Mouse (Mus musculus): Measurements from ENCODE around the gene Tcf20. TPM values are rescaled to one million over a fixed set of nuclear protein-coding genes. Genes with fewer than 3 reads are reported as not detected.

The Tcf20 gene
- polyA plus RNA-seq, 1 experiment from 2014 or later: 25.1 TPM

DNA sequence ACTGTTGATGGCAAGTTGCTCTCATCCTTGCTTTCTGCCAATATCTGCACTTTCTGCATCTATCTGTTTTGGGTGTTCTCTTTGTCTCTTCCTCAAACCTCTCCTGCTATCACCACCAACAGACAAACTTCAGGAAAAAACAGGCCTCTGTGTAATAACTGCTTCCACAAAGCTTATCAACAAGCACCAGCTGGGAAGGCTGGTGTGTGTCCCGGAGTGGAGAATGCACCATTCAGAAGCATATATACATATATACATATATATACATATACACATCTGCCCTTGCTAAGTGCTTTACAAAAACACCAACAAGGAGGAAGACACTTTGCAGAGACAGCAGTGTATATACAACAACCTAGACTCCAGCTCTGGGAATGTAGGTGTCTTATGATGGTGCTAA lies 177.1 kb downstream of the Tcf20 start:
- in situ Hi-C loops (cut with MboI; ENCODE audit: low pct_unique_long_range_greater_than_20kb): loop anchor here (25.0 kb wide), 1 partner anchor 702 kb away; the partner anchor contains the start of gene Ttll1
- H3K27me3 ChIP-seq: no peaks in the 10 kb centered on the region
- ATAC-seq: no peak
- CTCF ChIA-PET: interaction anchor here (0.7 to 1.3 kb wide), 3 partner anchors 18 to 302 kb away, joined by 3 to 5 read pairs (median 3); no protein-coding TSS in a partner anchor
- POLR2A ChIA-PET: no interaction called here
- no peak for TF ChIP-seq CTCF (IDR thresholded peaks at IDR 0.05)
- no peak for DNase-seq (ENCODE audit: low read depth, low spot score)

GRCm38 (mm10) chr15:82809511-82809910 lies 178.2 kb downstream of the Tcf20 start:
- H3K27me3 ChIP-seq: no peaks in the 10 kb centered on the region
- ATAC-seq (no peak), DNase-seq (ENCODE audit: low read depth, low spot score) (no peak)
- in situ Hi-C loops (cut with MboI; ENCODE audit: low pct_unique_long_range_greater_than_20kb): loop anchor here (10.0 to 25.0 kb wide), 3 partner anchors 305 to 703 kb away; partner anchors contain the start of gene Ttll1
- ChIA-PET POLR2A (no interaction called here), CTCF (interaction anchor here (1.3 kb wide), 1 partner anchor 228 kb away, joined by 5 read pairs; no protein-coding TSS in a partner anchor)
- no peak for TF ChIP-seq CTCF (IDR thresholded peaks at IDR 0.05)

- no peaks in the 10 kb centered on the region for H3K27me3 ChIP-seq
- CTCF ChIA-PET: no interaction called here
- DNase-seq (ENCODE audit: low read depth, low spot score) (no peak), ATAC-seq (no peak)
- TF ChIP-seq CTCF (IDR thresholded peaks at IDR 0.05): no peak
- in situ Hi-C loops (cut with MboI; ENCODE audit: low pct_unique_long_range_greater_than_20kb): loop anchor here (10.0 to 25.0 kb wide), 3 partner anchors 308 to 705 kb away; partner anchors contain the start of gene Ttll1
- POLR2A ChIA-PET: no interaction called here
Measured at GRCm38 (mm10) chr15:82806969-82807763, 180.5 kb downstream of the Tcf20 start.

DNA sequence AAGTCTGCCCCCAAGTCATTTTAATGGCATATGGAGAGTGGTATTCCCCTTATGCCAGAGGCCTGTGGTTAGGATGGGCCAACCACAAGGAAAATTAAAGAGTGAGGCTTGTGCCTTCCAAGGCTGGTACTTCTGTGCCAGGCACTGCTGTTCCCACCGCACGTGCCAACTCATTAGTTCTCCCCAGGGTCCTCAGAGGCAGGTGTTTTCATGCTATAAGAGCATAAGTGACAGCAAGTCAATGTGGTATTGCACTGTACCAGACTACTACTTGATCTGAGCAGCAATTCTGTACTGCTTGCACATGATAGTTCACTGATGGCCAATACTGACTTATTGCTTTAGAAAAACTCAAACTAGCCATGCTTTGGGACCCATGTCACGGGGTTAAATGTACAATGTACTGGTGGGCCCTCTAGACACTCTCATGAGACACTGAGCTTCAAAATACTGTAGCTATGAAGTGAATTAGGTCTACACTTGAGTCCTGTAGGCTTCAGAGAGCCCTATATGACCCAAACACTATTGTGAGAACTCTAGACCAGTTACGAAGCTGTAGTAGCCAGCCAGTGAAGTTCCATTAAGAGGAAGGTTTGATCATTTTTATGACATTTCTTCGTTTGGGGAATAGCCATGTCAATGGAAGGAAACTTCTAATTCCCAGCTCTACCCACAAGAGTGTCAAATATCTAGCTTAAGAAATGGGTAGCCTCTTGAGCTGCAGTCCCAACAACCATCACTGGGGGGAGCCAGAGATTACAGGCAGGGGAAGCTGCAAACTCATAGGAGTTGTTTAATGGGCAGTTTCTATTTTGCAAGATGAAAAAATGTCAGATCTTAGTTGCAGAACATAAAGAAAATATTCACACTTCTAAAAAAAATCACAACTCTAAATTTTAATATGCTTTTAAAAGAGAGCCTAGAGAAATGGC lies 182.7 kb downstream of the Tcf20 start:
- ChIA-PET CTCF (interaction anchor here (0.7 to 1.4 kb wide), 8 partner anchors 12 to 403 kb away, joined by 3 to 6 read pairs (median 3); no protein-coding TSS in a partner anchor), POLR2A (no interaction called here)
- ATAC-seq: no peak
- peak; percentile 9 for DNase-seq (ENCODE audit: low read depth, low spot score)
- in situ Hi-C loops (cut with MboI; ENCODE audit: low pct_unique_long_range_greater_than_20kb): loop anchor here (10.0 to 25.0 kb wide), 3 partner anchors 310 to 707 kb away; partner anchors contain the start of gene Ttll1
- peak; percentile 95 for TF ChIP-seq CTCF (IDR thresholded peaks at IDR 0.05)
- H3K27me3 ChIP-seq: no peaks in the 10 kb centered on the region

DNA sequence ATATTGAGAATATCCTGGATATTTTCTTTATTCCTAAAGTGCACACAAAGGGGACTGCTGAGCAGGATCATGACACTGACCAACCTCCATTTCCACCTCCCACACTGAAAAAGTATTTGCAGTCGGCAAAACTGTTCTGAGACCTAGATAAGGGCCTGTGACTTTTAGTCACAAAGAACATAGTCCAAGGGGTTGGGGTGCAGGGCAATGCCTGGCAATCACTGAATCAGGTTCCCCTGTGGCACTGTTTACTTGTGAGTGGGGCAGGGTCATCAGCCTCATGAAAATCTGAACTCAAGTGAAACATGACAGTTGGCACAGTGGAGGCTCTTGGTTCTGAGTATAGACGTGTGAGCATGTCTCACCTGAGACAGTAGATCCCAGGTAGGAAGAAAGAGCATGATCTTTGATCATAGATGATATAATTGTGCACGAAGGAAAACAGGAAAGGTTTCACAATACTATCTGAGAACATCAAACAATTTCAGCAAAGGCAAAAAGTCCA lies 191.7 kb downstream of the Tcf20 start:
- ChIA-PET POLR2A (no interaction called here), CTCF (no interaction called here)
- H3K27me3 ChIP-seq: no peaks in the 10 kb centered on the region
- in situ Hi-C loops (cut with MboI; ENCODE audit: low pct_unique_long_range_greater_than_20kb): no loop called here
- no peak for ATAC-seq
- no peak for TF ChIP-seq CTCF (IDR thresholded peaks at IDR 0.05)
- DNase-seq (ENCODE audit: low read depth, low spot score): no peak

DNA sequence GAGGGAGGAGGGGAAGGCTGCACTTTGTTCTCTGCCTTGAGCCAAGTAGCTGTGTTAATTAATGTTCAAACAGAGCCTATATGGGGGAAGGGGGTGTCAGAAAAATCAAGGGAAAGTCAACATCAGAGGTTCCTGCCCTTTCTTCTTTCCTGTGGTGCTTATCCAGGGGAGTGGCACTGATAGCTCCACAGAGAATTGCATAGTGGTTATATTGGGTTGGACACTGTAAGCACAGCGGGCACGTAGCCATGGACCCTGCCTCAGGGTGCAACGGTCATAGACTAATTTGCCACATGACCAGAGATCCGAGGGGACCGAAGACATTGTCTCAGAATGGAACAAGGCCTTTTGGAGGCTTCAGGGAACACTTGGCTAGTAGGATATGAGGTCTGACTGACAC lies 193.4 kb downstream of the Tcf20 start, which contains the start of gene Cyp2d26:
Cyp2d26 (minus strand) TSS at position 18 of the 400 bp plus-strand sequence.
- POLR2A ChIA-PET: interaction anchor here (0.6 kb wide), 1 partner anchor 603 kb away, joined by 5 read pairs; no protein-coding TSS in a partner anchor
- CTCF ChIA-PET: no interaction called here
- no peaks in the 10 kb centered on the region for H3K27me3 ChIP-seq
- in situ Hi-C loops (cut with MboI; ENCODE audit: low pct_unique_long_range_greater_than_20kb): no loop called here
- no peak for ATAC-seq
- no peak for DNase-seq (ENCODE audit: low read depth, low spot score)
- no peak for TF ChIP-seq CTCF (IDR thresholded peaks at IDR 0.05)

DNA sequence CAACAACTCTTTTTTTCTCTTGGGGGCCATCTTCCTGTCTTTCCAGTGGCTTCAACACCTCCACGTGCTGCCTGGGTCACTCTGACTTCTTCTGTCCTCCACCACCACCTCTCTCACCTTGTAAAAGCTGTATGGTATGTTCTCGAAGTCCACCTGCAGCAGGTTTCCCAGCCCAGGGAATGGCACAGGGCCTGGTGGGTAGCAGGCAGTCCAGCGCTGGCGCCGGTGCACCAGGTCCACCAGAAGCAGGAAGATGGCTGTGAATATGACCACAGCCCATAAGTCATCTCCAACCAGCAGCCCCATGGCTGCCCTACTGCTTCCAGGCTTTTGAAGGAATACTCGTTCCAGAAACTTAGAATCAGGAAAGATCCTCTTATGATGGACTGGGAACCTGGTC lies 193.8 kb downstream of the Tcf20 start:
- ATAC-seq: no peak
- ChIA-PET POLR2A (no interaction called here), CTCF (no interaction called here)
- DNase-seq (ENCODE audit: low read depth, low spot score): no peak
- H3K27me3 ChIP-seq: no peaks in the 10 kb centered on the region
- in situ Hi-C loops (cut with MboI; ENCODE audit: low pct_unique_long_range_greater_than_20kb): no loop called here
- no peak for TF ChIP-seq CTCF (IDR thresholded peaks at IDR 0.05)

- POLR2A ChIA-PET: no interaction called here
- CTCF ChIA-PET: no interaction called here
- TF ChIP-seq CTCF (IDR thresholded peaks at IDR 0.05): no peak
- DNase-seq (ENCODE audit: low read depth, low spot score): no peak
- in situ Hi-C loops (cut with MboI; ENCODE audit: low pct_unique_long_range_greater_than_20kb): no loop called here
- no peak for ATAC-seq
- H3K27me3 ChIP-seq: no peaks in the 10 kb centered on the region
Measured at GRCm38 (mm10) chr15:82793454-82793853, 194.2 kb downstream of the Tcf20 start.

DNA sequence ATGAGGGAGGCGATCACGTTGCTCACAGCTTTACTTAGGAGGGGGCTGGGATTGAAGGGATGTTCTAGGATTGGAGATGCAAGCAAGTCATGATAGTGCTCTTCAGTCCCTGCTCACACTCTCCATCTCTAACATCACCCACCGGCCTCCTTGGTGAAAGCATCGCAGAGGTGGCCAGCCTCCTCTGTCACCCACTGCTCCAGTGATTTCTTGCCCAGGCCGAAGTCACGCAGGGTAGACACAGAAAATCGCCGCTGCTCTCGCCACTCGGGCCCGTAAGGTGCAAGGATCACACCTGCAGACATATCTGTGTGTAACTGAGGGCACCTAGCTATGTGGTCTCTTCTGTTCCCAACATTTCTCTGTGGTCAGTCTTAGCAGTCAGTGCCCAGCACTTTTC lies 195.1 kb downstream of the Tcf20 start:
- CTCF ChIA-PET: no interaction called here
- DNase-seq (ENCODE audit: low read depth, low spot score): no peak
- in situ Hi-C loops (cut with MboI; ENCODE audit: low pct_unique_long_range_greater_than_20kb): no loop called here
- POLR2A ChIA-PET: no interaction called here
- no peak for ATAC-seq
- no peaks in the 10 kb centered on the region for H3K27me3 ChIP-seq
- TF ChIP-seq CTCF (IDR thresholded peaks at IDR 0.05): no peak

GRCm38 (mm10) chr15:82784581-82784980 lies 203.1 kb downstream of the Tcf20 start:
- DNase-seq (ENCODE audit: low read depth, low spot score) (no peak), ATAC-seq (no peak)
- no peaks in the 10 kb centered on the region for H3K27me3 ChIP-seq
- in situ Hi-C loops (cut with MboI; ENCODE audit: low pct_unique_long_range_greater_than_20kb): no loop called here
- ChIA-PET CTCF (no interaction called here), POLR2A (no interaction called here)
- TF ChIP-seq CTCF (IDR thresholded peaks at IDR 0.05): no peak
